Mouse (Mus musculus): Measurements from ENCODE around the gene Tpcn1. TPM values are rescaled to one million over a fixed set of nuclear protein-coding genes. Genes with fewer than 3 reads are reported as not detected.

Gene Tpcn1
- polyA plus RNA-seq (2017; shearing (Covaris generic)): 10 to 100 TPM; 10.9 to 13.0 TPM

DNA sequence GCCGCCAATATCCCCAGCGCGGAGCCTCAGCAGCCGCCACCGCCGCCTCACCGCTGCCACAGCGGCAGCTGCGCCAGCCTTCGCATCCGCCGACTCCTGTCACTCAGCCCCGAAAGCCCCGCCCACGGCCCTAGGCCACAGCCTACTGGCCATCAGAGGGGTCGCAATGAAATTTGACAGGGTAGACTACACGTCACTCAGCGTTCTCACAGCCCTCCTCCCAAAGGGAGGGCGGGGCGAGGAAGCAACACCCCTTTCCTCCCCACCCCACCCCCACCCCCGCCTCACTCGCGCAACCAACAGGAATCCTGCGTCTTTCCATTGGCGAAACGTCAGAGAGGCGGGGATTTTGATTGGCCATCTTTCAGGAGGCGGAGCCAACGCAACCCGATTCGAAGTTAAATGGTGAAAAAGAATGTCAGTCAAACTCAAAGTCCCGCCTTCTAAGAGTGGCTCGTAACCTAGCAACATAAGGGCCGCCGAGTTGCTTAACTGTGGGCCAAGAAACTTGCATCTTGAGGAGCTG is at the start of gene Tpcn1, which contains the start of gene Iqcd:
Tpcn1 (minus strand) TSS at position 105 of the 526 bp plus-strand sequence.
Iqcd (plus strand) TSS at position 448 of the 526 bp plus-strand sequence.
- ATAC-seq: peak; percentile 94

DNA sequence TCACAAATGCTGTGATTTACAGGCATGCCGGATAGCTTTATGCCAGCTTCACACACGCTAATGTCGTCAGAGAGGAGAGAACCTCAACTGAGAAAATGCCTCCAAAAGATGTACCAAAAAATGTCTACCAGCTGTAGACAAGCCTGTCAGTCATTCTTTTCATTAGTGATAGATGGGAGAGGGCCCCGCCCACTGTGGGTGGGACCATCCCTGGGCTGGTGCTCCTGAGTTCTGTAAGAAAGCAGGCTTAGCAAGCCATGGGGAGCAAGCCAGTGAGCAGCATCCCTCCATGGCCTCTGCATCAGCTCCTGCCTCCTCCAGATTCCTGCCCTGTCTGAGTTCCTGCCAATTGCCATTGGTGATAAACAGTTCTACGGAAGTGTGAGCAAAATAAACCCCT is 47.2 kb upstream of the Tpcn1 start:
- no peak for ATAC-seq

DNA sequence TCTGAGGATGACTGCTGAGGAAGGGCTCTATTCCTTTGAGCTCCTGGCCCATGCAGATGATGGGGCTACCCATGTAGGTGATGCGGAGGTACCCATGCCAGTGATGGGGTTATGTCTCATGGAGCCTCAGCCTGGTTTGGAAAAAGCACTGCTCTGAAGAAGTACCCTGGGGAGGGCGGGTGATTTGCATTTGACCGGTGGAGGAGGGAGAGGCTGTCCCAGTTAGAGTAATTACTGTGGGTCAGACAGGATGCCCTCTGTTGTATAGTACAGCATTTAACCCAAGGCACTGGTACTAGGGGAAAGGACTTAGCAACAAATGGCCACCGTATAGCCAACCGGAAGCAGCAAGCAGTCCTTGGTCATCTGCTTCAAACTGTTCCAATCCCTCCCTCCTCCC is 46.4 kb upstream of the Tpcn1 start:
- no peak for ATAC-seq

DNA sequence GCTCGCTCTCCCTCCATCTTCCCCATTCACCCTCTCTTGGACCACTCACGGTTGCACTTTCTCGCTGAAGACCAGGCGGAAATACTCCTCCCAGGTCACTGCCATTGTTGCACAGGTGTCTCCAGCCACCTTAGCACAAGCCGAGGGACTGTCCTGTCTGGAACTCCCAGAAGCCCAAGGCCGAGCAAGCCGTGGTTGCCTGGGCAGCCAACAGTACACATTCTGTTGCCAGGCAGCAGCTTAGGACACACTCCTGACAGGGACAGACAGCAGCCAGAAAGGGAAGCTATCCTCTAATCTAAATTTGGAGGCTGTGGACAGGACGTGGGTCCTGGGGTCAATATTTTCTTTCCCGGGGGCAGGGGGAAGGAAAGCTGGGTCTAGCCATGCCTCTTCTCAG is 45.7 kb upstream of the Tpcn1 start, which contains the start of gene Cfap73:
Cfap73 (minus strand) TSS at position 105 of the 400 bp plus-strand sequence.
- no peak for ATAC-seq

DNA sequence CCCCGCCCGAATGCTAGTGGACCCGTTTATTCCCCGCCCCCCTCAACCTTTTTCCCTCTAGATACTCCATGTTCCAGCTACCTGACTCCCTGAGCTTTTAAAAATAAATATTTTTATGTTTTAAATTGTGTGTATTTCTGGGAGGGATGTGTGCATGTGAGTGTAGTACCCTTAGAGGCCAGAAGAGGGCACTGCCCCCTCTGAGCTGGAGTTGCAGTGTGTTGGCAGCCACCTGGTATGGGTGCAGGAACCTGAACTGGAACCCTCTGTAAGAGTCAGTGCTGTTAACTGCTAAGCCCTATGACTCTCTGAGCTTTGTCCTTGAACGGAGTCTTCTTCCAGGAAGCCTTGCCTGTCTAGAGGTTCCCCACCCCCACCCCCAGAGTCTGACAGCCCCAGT is 43.4 kb upstream of the Tpcn1 start:
- no peak for ATAC-seq

DNA sequence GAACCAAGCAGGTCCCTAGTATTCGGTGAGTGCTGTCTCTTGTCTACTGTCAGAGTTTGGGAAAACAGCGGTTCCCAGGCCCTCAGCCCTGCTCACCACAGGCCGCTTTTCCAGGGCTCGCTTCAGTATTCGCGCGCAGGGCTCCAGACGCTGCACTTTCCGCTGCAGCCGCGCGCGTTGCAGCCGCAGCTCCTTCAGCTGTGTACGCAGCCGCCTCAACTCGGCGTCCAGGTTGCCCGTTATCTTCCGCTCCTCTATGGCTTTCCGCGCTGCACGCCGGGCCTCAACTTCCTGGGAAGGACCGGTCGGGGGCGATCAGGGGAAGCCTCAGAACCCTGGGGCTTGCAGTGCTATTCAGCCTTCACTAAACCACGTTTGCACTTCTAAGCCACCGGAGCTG is 42.7 kb upstream of the Tpcn1 start:
- ATAC-seq: peak; percentile 10

DNA sequence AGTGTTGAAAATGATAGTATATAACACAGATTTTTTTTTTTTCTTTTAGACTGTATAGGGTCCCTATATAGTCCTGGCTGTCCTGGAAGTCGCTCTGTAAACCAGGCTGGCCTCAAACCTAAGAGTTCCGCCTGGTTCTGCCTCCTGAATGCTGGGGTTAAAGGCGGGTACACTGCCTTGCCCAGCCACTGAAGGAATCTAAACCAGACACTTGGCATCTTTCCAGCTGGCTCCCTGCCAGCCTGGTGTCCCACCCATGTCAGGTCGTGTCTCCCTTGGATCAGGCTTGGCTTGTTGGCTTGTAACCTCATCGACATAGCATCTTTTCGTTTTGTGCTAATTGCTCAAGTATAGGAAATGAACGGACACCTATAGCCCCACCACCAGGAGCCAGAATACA is 40.2 kb upstream of the Tpcn1 start:
- ATAC-seq: no peak

DNA sequence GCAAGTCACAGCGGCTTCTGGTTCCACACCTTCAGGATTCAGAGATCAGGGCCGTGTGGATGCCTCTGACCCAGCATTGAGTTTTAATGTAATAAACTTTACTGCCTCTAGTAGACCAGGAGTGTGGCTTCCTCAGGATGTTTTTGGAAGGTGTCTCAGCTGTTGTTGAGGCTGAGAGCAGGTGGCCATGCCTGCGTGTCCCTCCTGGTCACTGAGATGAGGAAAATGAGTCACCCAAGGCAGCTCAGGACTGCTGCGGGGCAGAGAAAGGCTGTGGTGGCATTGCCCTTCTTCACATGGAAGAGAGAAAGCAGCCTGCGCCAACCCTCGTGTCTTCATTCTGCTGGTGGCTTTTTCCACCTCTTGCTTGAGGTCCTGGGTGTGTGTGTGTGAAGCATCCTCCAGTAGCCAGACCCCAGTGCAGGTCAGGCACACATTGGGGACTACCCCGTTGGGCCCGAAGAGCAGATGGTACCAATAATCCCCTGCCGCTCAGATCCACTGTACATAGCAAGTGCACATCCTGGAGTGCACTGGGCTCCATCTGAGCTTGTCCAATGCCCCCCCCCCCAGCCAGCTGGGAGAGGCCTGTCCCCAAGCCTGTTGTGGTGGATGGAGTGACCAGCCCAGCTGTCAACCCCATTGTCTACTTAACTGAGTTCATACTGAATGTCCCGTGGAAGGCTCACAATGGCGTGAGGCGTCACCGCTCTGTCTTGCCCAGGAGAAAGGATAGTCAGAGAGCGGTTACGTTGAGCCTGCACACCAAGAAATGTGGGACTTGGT is 39.2 kb upstream of the Tpcn1 start:
- ATAC-seq: no peak

DNA sequence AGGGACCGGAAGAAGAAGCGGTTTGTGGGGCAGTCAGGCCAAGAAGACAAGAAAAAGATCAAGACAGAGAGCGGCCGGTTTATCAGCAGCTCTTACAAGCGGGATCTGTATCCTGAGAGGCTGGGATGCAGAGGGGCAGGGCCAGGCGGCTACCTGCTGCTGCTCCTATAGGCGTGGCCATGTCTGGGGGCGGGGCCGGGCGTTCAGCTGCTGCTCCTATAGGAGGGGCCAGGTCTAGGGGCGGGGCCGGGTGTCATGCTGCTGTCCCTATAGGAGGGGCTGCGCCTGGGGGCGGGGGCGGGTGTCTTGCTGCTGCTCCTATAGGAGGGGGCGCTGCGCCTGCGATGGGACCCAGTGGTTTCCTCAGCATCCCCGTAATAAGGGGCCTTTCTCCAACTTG is 37.9 kb upstream of the Tpcn1 start:
- no peak for ATAC-seq

DNA sequence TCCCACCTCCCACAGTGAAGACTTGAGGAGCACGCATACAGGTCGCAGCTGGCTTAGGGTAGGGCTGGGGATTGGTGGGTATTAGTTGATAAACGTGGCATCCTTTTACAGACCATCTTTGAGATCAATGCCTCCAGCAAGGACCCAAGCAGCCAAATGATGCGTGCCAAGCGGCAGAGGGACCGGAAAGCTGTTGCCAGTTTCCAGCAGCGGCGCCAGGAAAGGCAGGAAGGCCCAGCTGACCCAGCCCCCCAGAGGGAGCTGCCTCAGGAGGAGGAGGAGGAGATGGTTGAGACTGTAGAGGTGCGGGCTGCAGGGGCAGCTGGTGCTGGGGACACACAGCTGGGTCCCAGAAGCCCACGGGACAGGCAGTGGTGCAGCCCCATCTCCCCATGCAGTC is 36.0 kb upstream of the Tpcn1 start:
- no peak for ATAC-seq

DNA sequence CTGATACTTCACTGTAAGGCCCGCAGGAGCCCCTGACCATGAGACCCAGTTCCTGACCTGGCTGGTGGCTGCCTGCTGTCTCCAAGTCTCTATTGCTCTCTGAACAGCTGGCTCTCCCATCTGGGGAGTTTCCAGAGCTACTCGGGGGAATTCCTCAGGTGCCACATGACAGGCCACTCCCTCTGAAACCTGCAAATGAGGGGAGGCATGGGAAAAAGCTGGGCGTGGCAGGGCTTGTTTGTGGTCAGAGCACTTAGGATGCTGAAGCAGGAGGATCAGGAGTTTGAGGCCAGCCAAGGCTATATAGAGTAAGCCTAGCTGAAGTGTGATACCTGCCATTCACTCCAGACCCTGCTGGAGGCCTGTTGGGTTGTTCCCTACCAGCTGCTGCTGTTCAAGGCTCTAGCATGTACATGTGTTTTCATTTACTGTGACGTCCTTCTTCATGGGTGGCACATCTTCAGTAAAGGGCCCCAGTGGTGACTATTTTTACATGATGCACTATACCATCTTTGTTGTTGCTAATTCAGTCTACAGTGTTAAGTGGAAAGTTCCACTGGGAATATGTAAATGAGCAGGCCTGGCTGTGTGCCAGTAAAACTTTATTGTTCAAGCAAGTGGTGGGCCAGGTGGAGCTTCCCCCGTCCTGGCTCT is 33.9 kb upstream of the Tpcn1 start:
- peak; percentile 44 for ATAC-seq

DNA sequence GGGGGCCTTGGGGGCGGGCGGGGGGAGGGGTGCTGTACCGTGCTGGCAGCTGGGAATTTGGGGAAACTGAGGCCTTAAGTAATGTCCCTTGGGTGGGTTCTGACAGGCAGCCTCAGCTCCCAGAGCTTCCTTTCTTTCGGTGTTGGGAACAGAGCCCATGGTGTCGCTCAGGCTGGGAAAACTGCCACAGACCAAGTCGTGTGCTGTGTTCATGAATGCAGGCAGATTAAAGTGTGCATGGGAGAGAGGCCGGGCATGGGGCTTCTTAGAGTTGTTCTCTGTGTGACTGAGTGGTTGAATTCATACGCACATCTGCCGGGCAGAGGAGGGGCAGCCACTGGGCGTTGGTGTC is 33.3 kb upstream of the Tpcn1 start:
- no peak for ATAC-seq

DNA sequence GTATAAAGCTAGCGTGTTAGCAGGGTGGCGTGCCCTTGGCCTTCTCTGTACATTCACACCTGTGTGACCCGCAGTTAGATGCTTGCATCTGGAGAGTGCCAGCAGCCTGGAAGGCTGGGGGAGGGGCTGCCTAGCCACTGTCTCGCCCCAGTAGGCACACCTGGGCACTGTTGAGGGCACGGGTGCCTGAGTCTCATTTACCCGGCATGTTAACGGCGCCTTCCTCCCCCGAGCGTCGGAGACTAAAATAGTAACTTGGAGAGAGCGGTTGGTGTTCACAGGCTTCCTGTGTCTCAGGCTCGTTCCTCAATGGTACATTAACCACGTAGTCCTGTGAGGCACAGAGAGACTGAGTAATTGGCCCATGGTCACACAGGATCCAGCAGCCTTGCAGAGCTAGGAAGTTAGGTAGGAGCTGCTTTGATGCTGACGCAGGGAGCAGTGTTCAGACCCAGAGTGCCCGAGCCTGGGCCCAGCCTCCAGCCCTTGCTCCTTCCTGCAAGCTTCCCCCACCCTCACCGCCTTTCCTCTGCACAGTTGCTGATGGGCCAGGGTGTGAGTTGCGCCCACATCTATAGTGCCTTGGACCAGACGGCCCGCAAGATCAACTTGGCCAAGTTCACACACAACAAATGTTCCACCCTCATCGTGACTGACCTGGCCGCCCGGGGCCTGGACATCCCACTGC is 32.7 kb upstream of the Tpcn1 start:
- ATAC-seq: peak; percentile 63

DNA sequence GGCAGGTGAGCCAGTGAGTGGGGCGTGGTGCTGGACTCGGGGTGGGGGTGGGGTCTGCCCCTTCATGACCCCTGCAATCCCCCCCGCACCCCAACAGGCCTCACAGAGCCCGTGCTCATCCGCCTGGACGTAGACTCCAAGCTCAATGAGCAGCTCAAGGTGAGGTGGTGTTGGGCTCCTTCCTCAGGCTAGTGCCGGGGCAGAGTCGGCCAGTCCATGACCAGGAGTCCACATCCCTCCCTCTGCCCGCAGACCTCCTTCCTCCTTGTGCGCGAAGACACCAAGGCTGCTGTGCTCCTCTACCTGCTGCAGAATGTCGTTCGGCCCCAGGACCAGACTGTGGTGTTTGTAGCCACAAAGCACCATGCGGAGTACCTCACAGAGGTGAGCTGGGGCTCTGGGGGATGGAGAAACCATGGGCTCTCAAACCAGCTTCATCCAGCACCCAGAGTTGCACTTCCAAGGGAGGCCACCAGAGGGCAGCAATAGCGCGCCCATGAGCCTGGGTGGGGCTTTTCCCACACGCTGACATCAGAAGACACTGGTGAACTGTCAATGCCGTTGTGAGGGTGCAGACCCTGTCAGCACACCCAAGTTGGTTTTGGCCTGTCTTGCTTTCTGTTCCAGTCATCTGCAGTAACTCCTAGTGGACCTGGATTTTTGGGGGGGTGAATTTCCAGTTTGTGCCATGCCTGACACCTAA is 32.1 kb upstream of the Tpcn1 start:
- ATAC-seq: peak; percentile 59

DNA sequence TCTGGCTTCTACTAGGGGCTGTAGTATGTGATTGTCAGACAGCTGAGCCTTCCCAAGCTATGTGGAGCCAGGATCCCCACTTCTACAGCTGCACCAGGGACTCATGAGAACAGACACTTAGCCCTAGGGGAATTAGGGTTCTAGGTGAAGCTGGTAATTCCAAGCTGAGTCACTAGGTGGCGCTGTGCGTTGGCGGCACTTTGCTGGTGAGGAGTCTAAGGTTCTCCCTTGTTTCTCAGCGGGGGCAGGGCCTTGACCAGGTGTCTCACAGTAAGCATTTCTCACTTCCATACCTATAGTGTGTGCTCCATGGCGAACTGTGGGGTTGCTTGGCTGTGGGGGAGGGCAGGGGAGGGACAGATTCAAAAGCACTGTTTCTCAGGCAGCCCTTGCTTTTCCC is 30.7 kb upstream of the Tpcn1 start:
- no peak for ATAC-seq

DNA sequence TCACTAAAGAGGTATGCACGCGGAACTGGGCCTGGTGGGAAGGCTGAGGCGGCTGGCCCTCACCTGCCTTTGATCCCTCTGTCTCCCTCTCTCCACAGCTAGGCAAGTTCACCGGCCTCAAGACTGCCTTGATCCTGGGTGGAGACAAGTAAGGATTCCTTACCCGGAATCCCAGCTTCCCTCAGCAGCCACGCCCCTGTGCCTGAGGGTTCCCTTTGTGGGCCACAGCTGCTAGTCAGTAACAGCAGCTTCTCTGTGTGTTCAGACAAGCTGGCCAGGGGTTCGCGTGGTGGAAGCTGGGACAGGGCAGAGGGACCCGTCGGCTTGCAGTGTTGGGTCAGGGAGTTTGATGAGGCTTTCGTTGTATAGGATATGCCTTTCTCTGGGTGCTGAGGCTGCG is 30.3 kb upstream of the Tpcn1 start:
- ATAC-seq: no peak

DNA sequence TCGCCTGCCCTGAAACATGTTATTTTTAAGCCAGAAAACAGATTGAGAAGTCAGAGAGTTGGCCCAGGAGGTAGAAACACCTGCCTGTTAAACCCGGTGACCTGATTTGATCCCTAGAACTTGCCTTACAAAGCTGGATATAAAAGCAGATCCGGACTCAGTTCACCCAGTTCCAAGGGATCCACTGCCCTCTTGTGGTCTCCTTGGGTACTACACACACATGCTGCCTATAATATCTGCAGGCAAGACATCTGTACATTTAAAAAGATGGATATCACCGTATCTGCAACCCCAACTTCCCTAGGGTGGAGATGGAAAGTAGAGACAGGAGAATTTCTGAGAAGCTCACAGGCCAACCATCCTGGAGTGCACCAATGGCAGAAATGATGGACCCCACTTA is 27.4 kb upstream of the Tpcn1 start:
- no peak for ATAC-seq

DNA sequence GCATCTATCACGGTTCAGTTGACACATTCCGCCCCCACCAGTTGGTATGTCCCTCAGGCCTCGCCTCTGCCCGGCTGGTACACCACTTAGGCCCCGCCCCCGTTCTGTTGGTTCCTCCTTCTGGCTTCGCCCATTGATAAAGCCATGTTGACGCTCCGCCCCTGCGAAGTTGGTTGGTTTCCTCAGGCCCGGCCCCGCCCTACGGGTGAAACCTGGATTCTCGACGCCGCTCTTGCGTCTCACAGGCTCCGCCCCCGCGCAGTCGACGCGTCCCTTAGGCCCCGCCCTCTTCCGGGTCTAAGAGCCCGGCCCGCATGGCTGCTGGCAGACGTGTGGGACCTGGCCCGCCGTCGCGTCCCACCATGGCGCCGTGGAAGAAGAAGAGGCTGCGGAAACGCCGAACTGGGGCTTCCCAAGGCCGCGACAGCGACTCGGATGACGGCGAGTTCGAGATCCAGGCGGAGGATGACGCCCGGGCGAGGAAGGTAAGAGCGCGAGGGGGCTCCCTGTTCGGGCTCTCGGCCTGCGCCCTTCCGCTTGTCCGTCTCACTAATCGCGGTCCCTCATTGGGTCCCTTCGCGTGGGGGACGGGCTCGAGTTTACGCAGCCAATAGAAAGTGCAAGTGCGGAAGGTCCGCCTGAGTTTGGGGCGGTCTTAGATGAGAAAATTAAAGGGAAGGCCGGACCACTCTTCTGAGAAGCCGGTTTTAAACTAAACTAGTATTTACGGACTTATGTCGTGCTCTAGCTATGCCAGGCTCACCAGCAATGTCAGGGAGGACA is 24.5 kb upstream of the Tpcn1 start:
- ATAC-seq: peak; percentile 85

DNA sequence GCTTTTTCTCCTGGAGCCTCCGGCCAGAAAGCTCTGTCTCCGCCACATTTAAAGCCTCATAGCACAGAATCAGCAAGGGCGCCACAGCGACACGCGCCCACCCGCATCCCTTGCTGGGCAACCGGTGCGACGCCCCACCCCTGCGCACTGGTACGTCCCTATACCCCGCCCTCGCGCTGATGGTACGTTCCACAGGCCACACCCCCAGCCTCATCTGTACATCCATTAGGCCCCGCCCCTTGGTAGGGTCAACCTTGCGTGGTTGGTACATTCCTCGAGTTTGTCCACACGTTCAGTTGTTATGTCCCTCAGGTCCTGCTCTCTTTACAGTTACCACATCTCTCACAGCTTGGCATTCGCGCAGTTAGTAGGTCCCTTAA is 24.0 kb upstream of the Tpcn1 start, which contains the start of the genes Rita1 and Ddx54:
Rita1 (minus strand) TSS at position 148 of the 380 bp plus-strand sequence.
Ddx54 (plus strand) TSS at position 298 of the 380 bp plus-strand sequence.
- ATAC-seq: peak; percentile 75

DNA sequence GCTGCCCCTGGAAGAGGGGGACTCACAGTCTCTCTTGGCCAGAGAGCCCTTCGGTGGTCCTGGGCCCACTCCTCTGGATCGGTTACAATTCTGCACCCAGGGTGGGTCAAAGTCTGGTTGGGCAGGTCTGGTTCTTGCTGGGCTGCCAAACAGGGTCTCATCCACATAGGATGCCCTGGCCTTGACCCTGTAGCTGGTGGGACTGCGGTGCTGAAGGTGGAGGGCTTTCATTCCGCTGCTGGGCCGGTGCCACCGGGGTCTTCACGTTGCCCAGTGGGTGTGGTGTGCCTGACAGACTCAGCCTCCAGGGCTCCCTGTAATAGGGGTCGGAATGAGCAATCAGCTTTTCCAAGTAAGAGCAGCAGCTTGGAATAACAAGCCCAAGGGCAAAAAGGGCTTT is 22.9 kb upstream of the Tpcn1 start:
- no peak for ATAC-seq

DNA sequence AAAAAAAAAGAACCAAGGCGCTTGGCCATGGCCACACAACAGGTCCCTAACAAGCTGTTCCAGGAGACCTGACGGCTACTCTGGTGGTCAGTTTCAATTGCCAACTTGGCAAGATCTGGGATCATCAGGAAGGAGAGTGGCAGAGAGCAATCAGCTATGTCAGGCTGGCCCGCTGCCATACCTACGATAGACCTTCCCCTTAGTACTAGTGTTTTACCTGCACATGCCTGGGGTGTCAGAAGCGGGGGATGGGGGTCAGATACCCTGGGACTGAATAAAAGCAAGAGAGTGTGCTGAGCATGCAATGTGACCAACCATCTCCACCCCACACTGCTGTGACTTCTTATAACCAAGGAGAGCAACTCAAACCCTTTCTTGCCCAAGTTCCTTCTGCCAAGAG is 22.4 kb upstream of the Tpcn1 start:
- ATAC-seq: no peak

DNA sequence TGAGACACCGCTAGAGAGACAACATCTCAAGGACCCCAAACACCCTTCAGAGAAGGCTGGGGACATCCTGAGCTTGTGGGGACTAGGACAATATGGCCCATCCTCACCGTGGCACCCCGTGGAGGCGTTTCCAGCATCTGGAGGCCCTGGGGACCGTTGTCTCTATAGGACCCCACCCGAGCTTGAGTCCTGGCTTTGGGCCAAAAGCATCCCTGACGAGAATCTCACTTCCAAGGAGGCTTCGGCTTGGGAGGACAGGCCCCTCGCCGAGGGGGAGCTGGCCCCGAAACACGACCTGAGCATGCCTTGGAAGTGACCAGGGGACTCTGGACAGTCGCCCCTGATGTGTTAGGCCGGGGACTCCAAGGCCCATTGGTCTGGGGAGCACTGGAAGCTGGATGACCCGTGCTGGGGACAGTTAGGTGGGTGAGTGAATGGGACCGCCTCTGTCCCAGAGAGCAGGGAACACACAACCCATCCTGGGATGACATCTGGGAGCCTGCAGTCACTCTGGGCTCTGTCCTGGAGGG is 20.8 kb upstream of the Tpcn1 start:
- ATAC-seq: no peak
